Mouse (Mus musculus): ENCODE data around the gene Mslnl. TPM values are rescaled to one million over a fixed set of nuclear protein-coding genes. Genes with fewer than 3 reads are reported as not detected.

Gene Mslnl
- total and polyA plus RNA-seq, 2 experiments from 2014 or later = 0.05 TPM; not detected in 1

DNA sequence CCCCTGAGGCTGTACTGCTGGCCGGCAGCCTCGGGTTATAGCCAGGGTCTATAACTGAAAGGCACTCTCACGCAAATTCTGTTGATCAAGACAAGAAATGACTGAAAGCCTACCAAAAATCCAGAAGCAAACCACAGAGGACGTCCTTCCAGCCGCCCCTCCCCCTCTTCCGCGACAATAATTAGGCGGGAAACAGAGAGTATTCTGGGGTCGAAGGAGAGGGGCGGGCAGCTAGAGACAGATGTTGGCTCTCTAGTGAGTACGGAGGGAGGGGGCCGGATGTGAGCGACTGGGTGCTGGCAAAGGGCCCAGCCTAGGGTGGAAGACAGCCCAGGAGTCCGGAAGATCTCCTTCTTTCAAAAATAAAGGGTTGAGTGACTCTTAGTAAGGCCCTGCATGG, 56.8 kb downstream of the Mslnl start, which contains the start of gene Fam173a:
Gene Fam173a (minus strand): TSS at position 287 of the 400 bp plus-strand sequence.
- H3K9me3 ChIP-seq (ENCODE audit: low read length) = no peaks in the 10 kb centered on the region
- peaks cover 19% of the 10 kb centered on the region; the same call in 1 of the 2 replicates for H3K4me1 ChIP-seq (ENCODE audit: insufficient read depth, low read length)
- no peaks in the 10 kb centered on the region for H3K27me3 ChIP-seq (ENCODE audit: insufficient read depth, low read length)
- H3K4me3 ChIP-seq (ENCODE audit: low read length) = peak within 1 kb of the TSS; percentile 66
- TF ChIP-seq CTCF (IDR thresholded peaks at IDR 0.05; ENCODE audit: low read depth) = no peak
- ATAC-seq (peak; percentile 69), DNase-seq (ENCODE audit: low spot score) (peak; percentile 84)
- H3K36me3 ChIP-seq (ENCODE audit: insufficient read depth, low read length) = peaks cover 4% of the 10 kb centered on the region
- peak within 1 kb of the TSS; percentile 94 for H3K27ac ChIP-seq
- H3K4me2 ChIP-seq (ENCODE audit: low read depth, low read length) = peak within 1 kb of the TSS; percentile 95
- peak within 1 kb of the TSS; percentile 67 for H3K9ac ChIP-seq (replicated peaks; ENCODE audit: low read length)
- 1% methylated on average over 14 of the region's 14 CpGs for WGBS

- H3K4me2 ChIP-seq (ENCODE audit: low read depth, low read length) = peak overlapping the region; percentile 75
- peak; percentile 55 for DNase-seq (ENCODE audit: low spot score)
- H3K4me3 ChIP-seq (ENCODE audit: low read length) = no peak overlapping the region
- no peak for TF ChIP-seq CTCF (IDR thresholded peaks at IDR 0.05; ENCODE audit: low read depth)
- no peak for ATAC-seq
- H3K27ac ChIP-seq = peak overlapping the region; percentile 94
- H3K4me1 ChIP-seq (ENCODE audit: insufficient read depth, low read length) = peaks cover 19% of the 10 kb centered on the region; the same call in 1 of the 2 replicates
- peaks cover 4% of the 10 kb centered on the region; the same call in 1 of the 2 replicates for H3K36me3 ChIP-seq (ENCODE audit: insufficient read depth, low read length)
- no peaks in the 10 kb centered on the region for H3K27me3 ChIP-seq (ENCODE audit: insufficient read depth, low read length)
- WGBS = 16% methylated on average over 13 of the region's 13 CpGs
- H3K9me3 ChIP-seq (ENCODE audit: low read length) = no peaks in the 10 kb centered on the region
- H3K9ac ChIP-seq (replicated peaks; ENCODE audit: low read length) = 0 out of 2 replicates have a peak overlapping the region, but pooled peaks have one; percentile 3
These were observed 58.4 kb downstream of the Mslnl start for GRCm38 (mm10) chr17:25794197-25794596.

GRCm38 (mm10) chr17:25794998-25795397, 59.2 kb downstream of the Mslnl start:
- Histone ChIP-seq H3K9me3 (ENCODE audit: low read length) (no peaks in the 10 kb centered on the region), H3K9ac (replicated peaks; ENCODE audit: low read length) (peak overlapping the region; percentile 28), H3K4me2 (ENCODE audit: low read depth, low read length) (peak overlapping the region; percentile 75), H3K4me3 (ENCODE audit: low read length) (peak overlapping the region; percentile 14; the same call in 1 of the 2 replicates), H3K27me3 (ENCODE audit: insufficient read depth, low read length) (no peaks in the 10 kb centered on the region), H3K27ac (peak overlapping the region; percentile 94), H3K4me1 (ENCODE audit: insufficient read depth, low read length) (peaks cover 19% of the 10 kb centered on the region; the same call in 1 of the 2 replicates), H3K36me3 (ENCODE audit: insufficient read depth, low read length) (no peaks in the 10 kb centered on the region)
- TF ChIP-seq CTCF (IDR thresholded peaks at IDR 0.05; ENCODE audit: low read depth) = no peak
- ATAC-seq = no peak
- no peak for DNase-seq (ENCODE audit: low spot score)
- 37% methylated on average over 17 of the region's 17 CpGs for WGBS

DNA sequence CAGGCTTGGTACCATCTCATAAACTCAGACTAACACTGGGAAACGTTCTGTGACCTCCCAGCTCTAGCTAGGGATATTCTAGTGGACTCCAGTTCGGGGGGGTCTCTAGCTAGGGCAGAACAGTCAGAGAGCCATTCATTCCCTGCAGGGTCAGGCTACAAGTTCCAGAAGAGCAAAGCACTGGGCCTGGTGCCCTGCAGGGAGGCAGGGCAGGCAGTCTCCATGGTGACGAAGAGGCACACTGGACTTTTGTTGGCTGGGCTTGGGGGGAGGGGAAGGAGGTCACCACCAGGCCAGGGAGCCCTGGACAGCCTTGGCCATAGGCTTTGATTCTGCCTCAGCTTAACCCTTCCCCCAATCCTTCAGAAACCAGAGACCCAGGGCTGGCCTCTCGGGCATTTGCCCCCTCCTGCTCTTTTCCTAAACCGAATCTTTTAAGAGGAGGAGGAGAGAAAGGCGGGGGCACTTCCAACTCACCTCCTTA, 59.8 kb downstream of the Mslnl start, which contains the start of gene AC134908.4:
Gene AC134908.4 (minus strand): TSS at position 51 of the 484 bp plus-strand sequence.
- no peaks in the 10 kb centered on the region for H3K36me3 ChIP-seq (ENCODE audit: insufficient read depth, low read length)
- TF ChIP-seq CTCF (IDR thresholded peaks at IDR 0.05; ENCODE audit: low read depth) = no peak
- peak within 1 kb of the TSS; percentile 60 for H3K9ac ChIP-seq (replicated peaks; ENCODE audit: low read length)
- no peaks in the 10 kb centered on the region for H3K27me3 ChIP-seq (ENCODE audit: insufficient read depth, low read length)
- peak within 1 kb of the TSS; percentile 58 for H3K4me3 ChIP-seq (ENCODE audit: low read length)
- ATAC-seq = peak; percentile 70
- H3K4me1 ChIP-seq (ENCODE audit: insufficient read depth, low read length) = peaks cover 19% of the 10 kb centered on the region; the same call in 1 of the 2 replicates
- peak; percentile 79 for DNase-seq (ENCODE audit: low spot score)
- 8% methylated on average over 6 of the region's 6 CpGs for WGBS
- H3K9me3 ChIP-seq (ENCODE audit: low read length) = no peaks in the 10 kb centered on the region
- peak within 1 kb of the TSS; percentile 94 for H3K27ac ChIP-seq
- H3K4me2 ChIP-seq (ENCODE audit: low read depth, low read length) = peak within 1 kb of the TSS; percentile 75

DNA sequence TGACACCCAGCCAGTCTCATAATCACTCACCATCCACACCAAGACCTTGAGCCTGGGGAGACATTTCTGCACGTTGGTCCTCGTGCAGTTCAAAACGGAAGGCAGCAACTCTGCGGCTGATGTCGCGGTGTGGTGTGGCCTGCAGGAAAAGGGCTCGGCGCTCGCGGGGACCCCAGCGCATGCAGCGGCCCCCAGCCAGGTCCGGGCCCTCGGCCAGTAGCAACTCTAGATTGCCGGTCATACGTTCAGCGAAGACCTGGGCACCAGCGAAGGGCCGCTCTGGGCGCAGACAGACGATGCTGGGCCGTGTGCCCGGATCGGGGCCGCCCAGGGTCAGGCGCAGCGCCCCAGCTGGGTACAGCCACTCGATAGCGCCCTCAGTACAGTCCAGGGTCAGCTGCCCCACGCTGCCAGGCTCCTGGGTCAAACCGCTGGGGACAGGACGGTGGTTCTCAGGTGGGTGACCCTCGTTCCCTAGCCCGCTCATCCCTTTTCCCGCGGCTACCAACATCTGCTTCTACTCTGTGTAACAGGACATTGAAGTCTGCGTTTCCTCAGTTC, 60.4 kb downstream of the Mslnl start:
- WGBS = 3% methylated on average over 37 of the region's 37 CpGs
- TF ChIP-seq CTCF (IDR thresholded peaks at IDR 0.05; ENCODE audit: low read depth) = no peak
- H3K36me3 ChIP-seq (ENCODE audit: insufficient read depth, low read length) = no peaks in the 10 kb centered on the region
- ATAC-seq (no peak), DNase-seq (ENCODE audit: low spot score) (peak; percentile 34)
- H3K27ac ChIP-seq = peak overlapping the region; percentile 79
- H3K4me2 ChIP-seq (ENCODE audit: low read depth, low read length) = peak overlapping the region; percentile 75
- H3K9me3 ChIP-seq (ENCODE audit: low read length) = no peaks in the 10 kb centered on the region
- H3K27me3 ChIP-seq (ENCODE audit: insufficient read depth, low read length) = no peaks in the 10 kb centered on the region
- peaks cover 19% of the 10 kb centered on the region; the same call in 1 of the 2 replicates for H3K4me1 ChIP-seq (ENCODE audit: insufficient read depth, low read length)
- H3K9ac ChIP-seq (replicated peaks; ENCODE audit: low read length) = peak overlapping the region; percentile 60
- peak overlapping the region; percentile 58 for H3K4me3 ChIP-seq (ENCODE audit: low read length)

GRCm38 (mm10) chr17:25796951-25797369, 61.1 kb downstream of the Mslnl start, which contains the start of gene Metrn:
Gene Metrn, minus strand, starts transcription at chr17:25797136.
- H3K36me3 ChIP-seq (ENCODE audit: insufficient read depth, low read length) = no peaks in the 10 kb centered on the region
- ATAC-seq = peak; percentile 75
- peak; percentile 88 for DNase-seq (ENCODE audit: low spot score)
- peak within 1 kb of the TSS; percentile 75 for H3K4me2 ChIP-seq (ENCODE audit: low read depth, low read length)
- peak within 1 kb of the TSS; percentile 58 for H3K4me3 ChIP-seq (ENCODE audit: low read length)
- no peaks in the 10 kb centered on the region for H3K9me3 ChIP-seq (ENCODE audit: low read length)
- no peaks in the 10 kb centered on the region for H3K27me3 ChIP-seq (ENCODE audit: insufficient read depth, low read length)
- no peak for TF ChIP-seq CTCF (IDR thresholded peaks at IDR 0.05; ENCODE audit: low read depth)
- H3K27ac ChIP-seq = peak within 1 kb of the TSS; percentile 79
- 1% methylated on average over 35 of the region's 35 CpGs for WGBS
- H3K9ac ChIP-seq (replicated peaks; ENCODE audit: low read length) = peak within 1 kb of the TSS; percentile 60
- H3K4me1 ChIP-seq (ENCODE audit: insufficient read depth, low read length) = peaks cover 19% of the 10 kb centered on the region; the same call in 1 of the 2 replicates

Small RNA genes lying within 50 kb of the gene (microRNA-seq; reads per million reads assigned to microRNA genes)
- gene Gm25083 (0 reads per million in 2 experiments), gene Mir6966 (0.36 to 0.53 reads per million in 2 experiments)

Other genes with a start within 250 kb of the Mslnl start
- gene Sstr5, start 238.8 kb upstream of the Mslnl start, total RNA-seq (2014; rRNA removed) = 2.3 and 2.5 TPM in 2 replicates
- 0.84 and 1.2 TPM in 2 replicates for gene Sstr5, start 238.8 kb upstream of the Mslnl start, polyA plus RNA-seq (2015; fragmentation: Nextera tagmentation; extraction: Ambion mirVana)
- 52.1 and 54.5 TPM in 2 replicates for gene Sox8, start 165.4 kb upstream of the Mslnl start, total RNA-seq (2014; rRNA removed)
- gene Sox8, start 165.4 kb upstream of the Mslnl start, polyA plus RNA-seq (2015; fragmentation: Nextera tagmentation; extraction: Ambion mirVana) = 28.9 and 31.5 TPM in 2 replicates
- gene Lmf1, start 157.0 kb upstream of the Mslnl start, total RNA-seq (2014; rRNA removed) = 38.1 and 45.1 TPM in 2 replicates
- 21.4 and 22.4 TPM in 2 replicates for gene Lmf1, start 157.0 kb upstream of the Mslnl start, polyA plus RNA-seq (2015; fragmentation: Nextera tagmentation; extraction: Ambion mirVana)
- 10.9 TPM in 1 of 2 replicates, not detected in the other for gene Gng13, start 18.9 kb upstream of the Mslnl start, total RNA-seq (2014; rRNA removed)
- gene Gng13, start 18.9 kb upstream of the Mslnl start, polyA plus RNA-seq (2015; fragmentation: Nextera tagmentation; extraction: Ambion mirVana) = 22.0 and 23.7 TPM in 2 replicates
- 4.9 and 7.8 TPM in 2 replicates for gene Chtf18, start 8.6 kb upstream of the Mslnl start, total RNA-seq (2014; rRNA removed)
- 4.9 and 5.4 TPM in 2 replicates for gene Chtf18, start 8.6 kb upstream of the Mslnl start, polyA plus RNA-seq (2015; fragmentation: Nextera tagmentation; extraction: Ambion mirVana)
- 10.1 and 18.7 TPM in 2 replicates for gene Rpusd1, start 8.4 kb upstream of the Mslnl start, total RNA-seq (2014; rRNA removed)
- 27.5 and 27.9 TPM in 2 replicates for gene Rpusd1, start 8.4 kb upstream of the Mslnl start, polyA plus RNA-seq (2015; fragmentation: Nextera tagmentation; extraction: Ambion mirVana)
- 0.50 and 1.1 TPM in 2 replicates for gene Msln, start 18.3 kb downstream of the Mslnl start, total RNA-seq (2014; rRNA removed)
- 2.0 and 2.3 TPM in 2 replicates for gene Msln, start 18.3 kb downstream of the Mslnl start, polyA plus RNA-seq (2015; fragmentation: Nextera tagmentation; extraction: Ambion mirVana)
- 22.2 and 28.2 TPM in 2 replicates for gene Narfl, start 37.7 kb downstream of the Mslnl start, total RNA-seq (2014; rRNA removed)
- 27.5 and 27.9 TPM in 2 replicates for gene Narfl, start 37.7 kb downstream of the Mslnl start, polyA plus RNA-seq (2015; fragmentation: Nextera tagmentation; extraction: Ambion mirVana)
- gene Haghl, start 49.6 kb downstream of the Mslnl start, total RNA-seq (2014; rRNA removed) = 159 and 171 TPM in 2 replicates
- gene Haghl, start 49.6 kb downstream of the Mslnl start, polyA plus RNA-seq (2015; fragmentation: Nextera tagmentation; extraction: Ambion mirVana) = 219 and 225 TPM in 2 replicates
- 0.10 and 0.50 TPM in 2 replicates for gene Ccdc78, start 50.5 kb downstream of the Mslnl start, total RNA-seq (2014; rRNA removed)
- 1.0 and 1.2 TPM in 2 replicates for gene Ccdc78, start 50.5 kb downstream of the Mslnl start, polyA plus RNA-seq (2015; fragmentation: Nextera tagmentation; extraction: Ambion mirVana)
- 80.6 and 101 TPM in 2 replicates for gene Fam173a, start 56.9 kb downstream of the Mslnl start, total RNA-seq (2014; rRNA removed)
- 117 and 121 TPM in 2 replicates for gene Fam173a, start 56.9 kb downstream of the Mslnl start, polyA plus RNA-seq (2015; fragmentation: Nextera tagmentation; extraction: Ambion mirVana)
- gene AC134908.4, start 59.6 kb downstream of the Mslnl start, total RNA-seq (2014; rRNA removed) = 0.31 TPM in 1 of 2 replicates, not detected in the other
- gene AC134908.4, start 59.6 kb downstream of the Mslnl start, polyA plus RNA-seq (2015; fragmentation: Nextera tagmentation; extraction: Ambion mirVana) = 2.0 and 3.9 TPM in 2 replicates
- 500 and 557 TPM in 2 replicates for gene Metrn, start 61.1 kb downstream of the Mslnl start, total RNA-seq (2014; rRNA removed)
- gene Metrn, start 61.1 kb downstream of the Mslnl start, polyA plus RNA-seq (2015; fragmentation: Nextera tagmentation; extraction: Ambion mirVana) = 102 and 116 TPM in 2 replicates
- gene Fbxl16, start 73.0 kb downstream of the Mslnl start, total RNA-seq (2014; rRNA removed) = 143 and 146 TPM in 2 replicates
- 44.0 and 45.8 TPM in 2 replicates for gene Fbxl16, start 73.0 kb downstream of the Mslnl start, polyA plus RNA-seq (2015; fragmentation: Nextera tagmentation; extraction: Ambion mirVana)
- 31.3 and 39.7 TPM in 2 replicates for gene Wdr24, start 87.6 kb downstream of the Mslnl start, total RNA-seq (2014; rRNA removed)
- 21.0 and 22.6 TPM in 2 replicates for gene Wdr24, start 87.6 kb downstream of the Mslnl start, polyA plus RNA-seq (2015; fragmentation: Nextera tagmentation; extraction: Ambion mirVana)
- gene Jmjd8, start 92.8 kb downstream of the Mslnl start, total RNA-seq (2014; rRNA removed) = 57.0 and 61.0 TPM in 2 replicates
- gene Jmjd8, start 92.8 kb downstream of the Mslnl start, polyA plus RNA-seq (2015; fragmentation: Nextera tagmentation; extraction: Ambion mirVana) = 38.6 and 41.3 TPM in 2 replicates
- 271 and 273 TPM in 2 replicates for gene Stub1, start 97.4 kb downstream of the Mslnl start, total RNA-seq (2014; rRNA removed)
- gene Stub1, start 97.4 kb downstream of the Mslnl start, polyA plus RNA-seq (2015; fragmentation: Nextera tagmentation; extraction: Ambion mirVana) = 369 and 370 TPM in 2 replicates
- 122 and 135 TPM in 2 replicates for gene Rhbdl1, start 101.3 kb downstream of the Mslnl start, total RNA-seq (2014; rRNA removed)
- 78.6 and 80.0 TPM in 2 replicates for gene Rhbdl1, start 101.3 kb downstream of the Mslnl start, polyA plus RNA-seq (2015; fragmentation: Nextera tagmentation; extraction: Ambion mirVana)
- gene Gm20683, start 105.7 kb downstream of the Mslnl start, total RNA-seq (2014; rRNA removed) = 22.8 and 40.0 TPM in 2 replicates
- gene Gm20683, start 105.7 kb downstream of the Mslnl start, polyA plus RNA-seq (2015; fragmentation: Nextera tagmentation; extraction: Ambion mirVana) = 12.6 and 12.9 TPM in 2 replicates
- 39.8 and 64.1 TPM in 2 replicates for gene Rhot2, start 108.8 kb downstream of the Mslnl start, total RNA-seq (2014; rRNA removed)
- gene Rhot2, start 108.8 kb downstream of the Mslnl start, polyA plus RNA-seq (2015; fragmentation: Nextera tagmentation; extraction: Ambion mirVana) = 14.6 and 15.8 TPM in 2 replicates
- 54.5 and 75.5 TPM in 2 replicates for gene Wdr90, start 125.5 kb downstream of the Mslnl start, total RNA-seq (2014; rRNA removed)
- gene Wdr90, start 125.5 kb downstream of the Mslnl start, polyA plus RNA-seq (2015; fragmentation: Nextera tagmentation; extraction: Ambion mirVana) = 13.2 TPM in 2 replicates
- 27.0 and 32.1 TPM in 2 replicates for gene Mcrip2, start 132.7 kb downstream of the Mslnl start, total RNA-seq (2014; rRNA removed)
- 54.3 and 54.7 TPM in 2 replicates for gene Mcrip2, start 132.7 kb downstream of the Mslnl start, polyA plus RNA-seq (2015; fragmentation: Nextera tagmentation; extraction: Ambion mirVana)
- 50.0 and 63.1 TPM in 2 replicates for gene Mettl26, start 139.0 kb downstream of the Mslnl start, total RNA-seq (2014; rRNA removed)
- gene Mettl26, start 139.0 kb downstream of the Mslnl start, polyA plus RNA-seq (2015; fragmentation: Nextera tagmentation; extraction: Ambion mirVana) = 62.9 and 64.8 TPM in 2 replicates
- gene Wfikkn1, start 144.8 kb downstream of the Mslnl start, total RNA-seq (2014; rRNA removed) = 1.2 and 1.5 TPM in 2 replicates
- gene Wfikkn1, start 144.8 kb downstream of the Mslnl start, polyA plus RNA-seq (2015; fragmentation: Nextera tagmentation; extraction: Ambion mirVana) = 0.33 and 0.58 TPM in 2 replicates
- 33.2 and 39.1 TPM in 2 replicates for gene Rab40c, start 183.7 kb downstream of the Mslnl start, total RNA-seq (2014; rRNA removed)
- gene Rab40c, start 183.7 kb downstream of the Mslnl start, polyA plus RNA-seq (2015; fragmentation: Nextera tagmentation; extraction: Ambion mirVana) = 34.7 and 35.3 TPM in 2 replicates
- 90.6 and 99.7 TPM in 2 replicates for gene Pigq, start 208.9 kb downstream of the Mslnl start, total RNA-seq (2014; rRNA removed)
- gene Pigq, start 208.9 kb downstream of the Mslnl start, polyA plus RNA-seq (2015; fragmentation: Nextera tagmentation; extraction: Ambion mirVana) = 69.7 and 76.3 TPM in 2 replicates
- gene Nhlrc4, start 208.9 kb downstream of the Mslnl start, total RNA-seq (2014; rRNA removed) = 0.61 and 0.68 TPM in 2 replicates
- 0.30 and 0.72 TPM in 2 replicates for gene Nhlrc4, start 208.9 kb downstream of the Mslnl start, polyA plus RNA-seq (2015; fragmentation: Nextera tagmentation; extraction: Ambion mirVana)
- 5.6 and 7.2 TPM in 2 replicates for gene A930017K11Rik, start 216.5 kb downstream of the Mslnl start, total RNA-seq (2014; rRNA removed)
- gene A930017K11Rik, start 216.5 kb downstream of the Mslnl start, polyA plus RNA-seq (2015; fragmentation: Nextera tagmentation; extraction: Ambion mirVana) = 4.4 and 5.0 TPM in 2 replicates
- gene Capn15, start 249.8 kb downstream of the Mslnl start, total RNA-seq (2014; rRNA removed) = 35.1 and 41.4 TPM in 2 replicates
- gene Capn15, start 249.8 kb downstream of the Mslnl start, polyA plus RNA-seq (2015; fragmentation: Nextera tagmentation; extraction: Ambion mirVana) = 19.0 and 20.1 TPM in 2 replicates